Mouse (Mus musculus) small intestine, adult 2 months (tissue): ENCODE measurements at regions not wholly inside any gene's neighbourhood (a gene's known extent, or its start where the extent isn't known, plus 50 kb on each side); places are given as distances from the start of the nearest gene placed in this dataset.
"Not testable (repeated sequence)": the region's sequence is repeated elsewhere in the genome, so short reads cannot be mapped to it uniquely, and the experiment has no call there.

ENCODE experiments used
- CTCF ChIP-seq: fragments of 200-500 bp; IDR thresholded peaks from 2 replicates; pipeline ENCODE4 v1.5.1; 2012; ENCODE audit warnings: low read depth, mild to moderate bottlenecking, control low read depth, inconsistent platforms, low read length, moderate library complexity, mixed read lengths; ENCODE audit not compliant: insufficient replicate concordance, insufficient read length; ENCODE audit errors: extremely low read depth
- POLR2A ChIP-seq: fragments of 200-500 bp; IDR thresholded peaks from 2 replicates; pipeline ENCODE4 v1.6.1; 2012; ENCODE audit warnings: low read depth, mild to moderate bottlenecking, control low read depth, inconsistent platforms, low read length, moderate library complexity

- not testable (repeated sequence) for TF ChIP-seq POLR2A, CTCF
These were observed 2129.7 kb downstream of the Cntnap5b start for GRCm38 (mm10) chr1:101902154-101902825.
